Mouse (Mus musculus): ENCODE measurements around the gene 4931429L15Rik.

The 4931429L15Rik gene

DNA sequence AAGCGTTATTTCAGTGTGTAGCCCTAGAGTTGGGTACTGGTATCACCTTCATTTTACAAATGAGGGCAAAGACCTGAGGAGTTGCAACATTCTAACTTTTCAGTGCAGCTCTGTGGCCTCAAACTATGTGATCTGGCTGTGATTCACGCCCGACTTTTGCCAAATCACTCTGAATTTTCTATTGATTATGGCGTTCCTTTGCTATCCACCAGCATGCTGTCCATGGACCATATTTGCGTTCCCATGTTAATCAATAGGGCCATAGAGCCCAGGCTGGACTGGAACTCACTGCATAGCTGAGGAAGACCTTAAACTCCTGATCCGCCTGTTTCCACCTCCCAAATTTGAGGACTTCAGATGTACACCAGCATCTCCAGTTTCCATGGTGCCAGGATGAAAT lies 60.7 kb downstream of the 4931429L15Rik start:
- no peak for DNase-seq (ENCODE audit: low spot score in 2 of 2)

DNA sequence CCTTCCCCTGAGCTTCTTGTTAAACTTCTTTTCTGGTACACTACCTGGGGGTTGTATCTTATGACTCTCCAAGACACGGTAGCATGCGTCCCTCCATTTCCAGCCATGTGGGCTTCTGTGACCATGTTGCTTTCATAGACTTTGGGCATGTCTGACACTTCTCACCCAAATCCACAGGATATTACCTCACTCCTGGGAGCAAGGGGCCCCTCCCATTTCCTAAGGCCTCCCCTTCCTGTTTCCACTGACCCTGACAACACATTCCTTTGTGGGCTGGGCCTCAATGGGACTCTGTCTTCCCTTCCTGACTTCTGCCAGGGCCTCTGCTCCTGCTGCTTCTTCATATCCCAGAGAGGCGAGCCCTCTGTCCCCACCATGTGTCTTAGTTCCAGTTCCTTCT lies 62.2 kb downstream of the 4931429L15Rik start:
- no peak for DNase-seq (ENCODE audit: low spot score in 2 of 2)

DNA sequence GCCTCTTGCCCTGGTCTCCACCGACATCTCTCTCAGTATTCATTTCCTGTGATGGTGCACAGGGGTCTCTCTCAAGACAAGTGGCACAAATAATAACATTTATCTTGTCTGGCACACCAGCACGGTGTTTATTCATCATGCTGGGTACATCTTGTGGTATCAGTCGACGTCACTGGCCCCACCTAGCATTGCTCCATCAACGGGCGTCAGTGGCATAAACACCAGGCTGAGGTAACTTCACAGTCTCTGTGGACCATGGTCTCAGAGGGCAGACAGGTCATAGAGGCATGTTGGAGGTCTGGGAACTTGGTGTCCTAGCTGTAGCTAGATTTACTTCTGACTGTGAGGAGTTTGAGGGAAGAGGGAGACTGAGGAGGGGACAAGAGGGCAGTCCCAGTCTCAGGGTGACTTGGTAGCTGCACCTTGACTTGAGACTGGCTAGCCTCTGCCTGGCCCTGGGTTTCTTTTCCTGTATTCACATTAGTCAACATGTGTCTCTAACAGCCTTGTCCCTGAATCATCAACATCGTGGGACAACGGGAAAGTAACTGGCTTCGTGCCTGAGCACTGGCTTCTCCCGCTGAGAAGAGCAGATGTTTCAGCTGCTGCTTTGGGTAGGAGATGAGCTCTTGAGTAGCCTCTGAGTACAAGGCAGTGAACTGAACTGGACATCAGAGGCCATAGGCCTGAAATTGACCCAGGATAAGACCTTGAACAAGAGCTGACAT lies 63.0 kb downstream of the 4931429L15Rik start:
- DNase-seq (ENCODE audit: low spot score in 2 of 2), result no peak

DNA sequence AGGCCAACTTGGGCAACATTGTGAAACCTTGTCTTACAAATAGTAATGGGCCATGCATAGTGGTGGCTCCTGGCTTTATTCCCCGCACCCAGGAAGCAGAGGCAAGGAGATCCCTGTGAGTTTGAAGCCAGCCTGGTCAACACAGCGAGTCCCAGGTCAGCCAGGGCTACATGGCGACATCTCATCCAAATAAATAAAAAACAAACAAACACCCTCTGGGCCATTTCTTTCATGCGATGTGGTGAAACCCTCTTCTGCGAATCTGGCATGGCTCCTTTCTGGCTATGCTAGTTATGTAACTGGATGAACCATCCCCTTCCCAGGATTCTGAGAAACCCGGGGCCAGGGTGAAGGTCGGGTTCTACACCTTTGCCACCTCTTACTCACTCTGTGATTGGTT lies 63.6 kb downstream of the 4931429L15Rik start:
- no peak for DNase-seq (ENCODE audit: low spot score in 2 of 2)
